Comparison of ENCODE assay signal across 7 mouse cellular contexts in genomic region chr12:21416506-21416905, GRCm38 (mm10). TPM values are rescaled to one million over a fixed set of nuclear protein-coding genes. Genes with fewer than 3 reads are reported as not detected.
DNase-seq lines count a peak whose midpoint lies in the region; ATAC-seq and TF ChIP-seq lines count a peak whose summit lies in the region.

No protein-coding gene starts in this region.

- H3K27me3 ChIP-seq in cerebellum, adult 2 months (ENCODE audit: control insufficient read depth, insufficient read depth, low read length), result no peaks in the 10 kb centered on the region
- no peaks in the 10 kb centered on the region for H3K27me3 ChIP-seq in forebrain, embryonic 13.5 days
- no peaks in the 10 kb centered on the region for H3K27me3 ChIP-seq in midbrain, postnatal 0 days (ENCODE audit: insufficient read depth, low read length)

- peak overlapping the region; percentile 12; the same call in 1 of the 2 replicates for H3K27ac ChIP-seq in cerebellum, adult 2 months (ENCODE audit: insufficient read depth, low read length)
- peak overlapping the region; percentile 57 for H3K27ac ChIP-seq in forebrain, embryonic 13.5 days
- H3K27ac ChIP-seq in midbrain, postnatal 0 days (ENCODE audit: low read depth, low read length), result peak overlapping the region; percentile 57; the same call in 1 of the 2 replicates

- peak overlapping the region; percentile 61 for H3K4me3 ChIP-seq in cerebellum, adult 2 months (replicated peaks; ENCODE audit: insufficient read depth, low read depth, low read length)
- peak overlapping the region; percentile 92 for H3K4me3 ChIP-seq in forebrain, embryonic 13.5 days
- peak overlapping the region; percentile 99 for H3K4me3 ChIP-seq in midbrain, postnatal 0 days (ENCODE audit: low read depth, low read length)

- no peak for TF ChIP-seq POLR2A in cerebellum, adult 2 months (IDR thresholded peaks at IDR 0.05; ENCODE audit: borderline replicate concordance, insufficient read depth, low read length)

- H3K36me3 ChIP-seq in forebrain, embryonic 13.5 days (ENCODE audit: poor library complexity, severe bottlenecking), result peaks cover 41% of the 10 kb centered on the region
- H3K36me3 ChIP-seq in midbrain, postnatal 0 days (ENCODE audit: insufficient read depth, low read length), result no peaks in the 10 kb centered on the region

- peaks cover 26% of the 10 kb centered on the region for H3K9me3 ChIP-seq in forebrain, embryonic 13.5 days (replicated peaks)
- no peaks in the 10 kb centered on the region for H3K9me3 ChIP-seq in midbrain, postnatal 0 days (ENCODE audit: low read length)

- peak overlapping the region; percentile 82 for H3K4me2 ChIP-seq in forebrain, embryonic 13.5 days
- H3K4me2 ChIP-seq in midbrain, postnatal 0 days (ENCODE audit: low read depth, low read length, poor library complexity, severe bottlenecking), result peak overlapping the region; percentile 83

- no peak for TF ChIP-seq CTCF in cerebellum, adult 2 months (IDR thresholded peaks at IDR 0.05; ENCODE audit: borderline replicate concordance, insufficient read depth, low read depth, low read length)
- no peak for TF ChIP-seq CTCF in midbrain, postnatal 0 days (IDR thresholded peaks at IDR 0.05)

- peak overlapping the region; percentile 89 for H3K9ac ChIP-seq in forebrain, embryonic 13.5 days
- peak overlapping the region; percentile 74 for H3K9ac ChIP-seq in midbrain, postnatal 0 days (replicated peaks; ENCODE audit: low read length, poor library complexity, severe bottlenecking)

- peak; percentile 49 for DNase-seq in right cerebral cortex, postnatal 10 days (ENCODE audit: low spot score in 2 of 2)
- DNase-seq in right cerebral cortex, adult 18-20 months, result no peak
- peak; percentile 35 to 52 for DNase-seq in cerebellum, adult 2 months
- peak; percentile 22 to 49 for DNase-seq in kidney, postnatal 4 days
- no peak for DNase-seq in midbrain, postnatal 0 days (ENCODE audit: low spot score)
- no peak for DNase-seq in T-cell, adult 2 months (ENCODE audit: low spot score)

- 0 out of 2 replicates have a peak, but pooled peaks cover 3% of the 10 kb centered on the region for H3K4me1 ChIP-seq in cerebellum, adult 2 months (ENCODE audit: control insufficient read depth, insufficient read depth, low read length)
- H3K4me1 ChIP-seq in forebrain, embryonic 13.5 days, result peaks cover 26% of the 10 kb centered on the region; the same call in 1 of the 2 replicates
- H3K4me1 ChIP-seq in midbrain, postnatal 0 days (ENCODE audit: insufficient read depth, low read length), result peaks cover 4% of the 10 kb centered on the region; the same call in 1 of the 2 replicates

- no peak for ATAC-seq in forebrain, embryonic 13.5 days
- no peak for ATAC-seq in midbrain, postnatal 0 days (ENCODE audit: low FRiP score)

- under 1% methylated on average over 14 of the region's 15 CpGs for WGBS in cerebellum, adult 2 months
- WGBS in forebrain, embryonic 13.5 days, result under 1% methylated on average over 14 of the region's 15 CpGs
- 0% methylated on average over 13 of the region's 15 CpGs for WGBS in midbrain, postnatal 0 days

RNA-seq across cellular contexts. Expression of gene Ywhaq, which starts 0.9 kb away (rescaled TPM):
- 426 and 436 TPM in 2 replicates for polyA plus RNA-seq in cerebellum, adult 2 months (2012; rRNA removed)
- 1,106 and 1,152 TPM in 2 replicates for polyA plus RNA-seq in forebrain, embryonic 13.5 days (2015; fragmentation: Nextera tagmentation; extraction: Ambion mirVana)
- 675 and 762 TPM in 2 replicates for total RNA-seq in midbrain, postnatal 0 days (2014; rRNA removed)
- polyA plus RNA-seq in midbrain, postnatal 0 days (2015; fragmentation: Nextera tagmentation; extraction: Ambion mirVana), result 1,218 and 1,259 TPM in 2 replicates

RNA-seq across cellular contexts. Expression of gene Adam17, which starts 43.1 kb away (rescaled TPM):
- 19.0 and 19.4 TPM in 2 replicates for polyA plus RNA-seq in cerebellum, adult 2 months (2012; rRNA removed)
- polyA plus RNA-seq in forebrain, embryonic 13.5 days (2015; fragmentation: Nextera tagmentation; extraction: Ambion mirVana), result 22.9 and 23.8 TPM in 2 replicates
- total RNA-seq in midbrain, postnatal 0 days (2014; rRNA removed), result 17.0 and 23.7 TPM in 2 replicates
- 10.3 and 11.4 TPM in 2 replicates for polyA plus RNA-seq in midbrain, postnatal 0 days (2015; fragmentation: Nextera tagmentation; extraction: Ambion mirVana)

Comparison
In these comparisons a context has a peak if more than half of its experiments do, and no peak if none do; other contexts are left out.
1. DNase-seq: peak in right cerebral cortex, postnatal 10 days (2 of 2), cerebellum, adult 2 months (2 of 2) and kidney, postnatal 4 days (2 of 2); none in right cerebral cortex, adult 18-20 months (single experiment), midbrain, postnatal 0 days (single experiment) and T-cell, adult 2 months (single experiment).
2. Peak in every context shown above with its lines, with median percentiles within 50 percentile points of each other: H3K27ac ChIP-seq and H3K4me3 ChIP-seq.